Mouse (Mus musculus): ENCODE measurements at regions not wholly inside any gene's neighbourhood (a gene's known extent, or its start where the extent isn't known, plus 50 kb on each side); places are given as distances from the start of the nearest gene placed in this dataset.

GRCm38 (mm10) chr2:101415002-101415401 lies 209.5 kb upstream of the Rag2 start:
- TF ChIP-seq EP300 (IDR thresholded peaks at IDR 0.05; ENCODE audit: low read depth): no peak
- no peak for TF ChIP-seq CTCF (IDR thresholded peaks at IDR 0.05; ENCODE audit: low read depth)

All from liver, postnatal 0 days (tissue).